Mouse (Mus musculus) G1E (cell line): ENCODE data around the gene Ptprg. TPM values are rescaled to one million over a fixed set of nuclear protein-coding genes. Genes with fewer than 3 reads are reported as not detected.

Source experiments
- ATAC-seq: 2 replicates; pipeline ENCODE4 v1.8.0; 2016; ENCODE audit warnings: mild to moderate bottlenecking; ENCODE audit not compliant: insufficient number of reproducible peaks, poor library complexity, low FRiP score, severe bottlenecking; ENCODE audit errors: extremely low read depth
- DNase-seq: peaks from one replicate; pipeline ENCODE4 v3.0.0; 2012; ENCODE audit warnings: low spot score
- H3K27me3 ChIP-seq: 2 replicates; pipeline ENCODE4 v1.6.1; 2012; ENCODE audit warnings: mild to moderate bottlenecking, low read length, inconsistent platforms; ENCODE audit not compliant: insufficient read depth
- H3K36me3 ChIP-seq: replicated peaks from 2 replicates; pipeline ENCODE3; 2012; ENCODE audit warnings: mild to moderate bottlenecking, inconsistent platforms
- H3K4me1 ChIP-seq: 2 replicates; pipeline ENCODE4 v1.6.1; 2012; ENCODE audit warnings: low read depth, low read length, inconsistent platforms, mixed read lengths; ENCODE audit not compliant: insufficient read depth
- H3K4me3 ChIP-seq: 2 replicates; pipeline ENCODE4 v1.5.1; 2012; ENCODE audit warnings: low read depth, mild to moderate bottlenecking, inconsistent platforms, low read length, moderate library complexity, mixed read lengths
- H3K9me3 ChIP-seq: replicated peaks from 2 replicates; pipeline ENCODE4 v1.6.1; 2012; ENCODE audit warnings: inconsistent platforms
- CTCF ChIP-seq: IDR thresholded peaks from 2 replicates; pipeline ENCODE4 v1.5.1; 2012; ENCODE audit warnings: low read depth, low read length, inconsistent platforms, mixed read lengths
- GATA1 ChIP-seq: IDR thresholded peaks from 2 replicates; pipeline ENCODE4 v1.6.1; 2012; ENCODE audit warnings: borderline replicate concordance, low read length, inconsistent platforms, mixed read lengths
- GATA2 ChIP-seq: IDR thresholded peaks from 2 replicates; pipeline ENCODE4 v1.6.1; 2012; ENCODE audit warnings: low read depth, low read length, inconsistent platforms, borderline replicate concordance
- POLR2AphosphoS5 ChIP-seq: IDR thresholded peaks from 2 replicates; pipeline ENCODE4 v1.6.1; 2012; ENCODE audit warnings: low read depth, low read length, inconsistent platforms; ENCODE audit not compliant: insufficient replicate concordance
- TAL1 ChIP-seq: conservative IDR thresholded peaks from 2 replicates; pipeline ENCODE4 v1.6.1; 2012; ENCODE audit warnings: low read depth, low read length, inconsistent platforms, mixed read lengths
- polyA plus RNA-seq: library from polyadenylated mRNA; stranded (reverse); fragments of >175 nt; gene quantifications from 2 replicates; pipeline ENCODE4 v1.2.3, GENCODE M21; 2012
- total RNA-seq, 2 experiments: library from RNA; stranded (forward) in 1 of 2; stranded (reverse) in 1 of 2; fragments of 200-1000 nt in 1 of 2; fragments of >200 nt in 1 of 2; fragmentation: Nextera tagmentation in 1 of 2; gene quantifications; 2 replicates each; pipeline ENCODE4 v1.2.3; 2014 to 2017

Gene Ptprg
- total and polyA plus RNA-seq, 3 experiments = 0.05 TPM; not detected in 2

DNA sequence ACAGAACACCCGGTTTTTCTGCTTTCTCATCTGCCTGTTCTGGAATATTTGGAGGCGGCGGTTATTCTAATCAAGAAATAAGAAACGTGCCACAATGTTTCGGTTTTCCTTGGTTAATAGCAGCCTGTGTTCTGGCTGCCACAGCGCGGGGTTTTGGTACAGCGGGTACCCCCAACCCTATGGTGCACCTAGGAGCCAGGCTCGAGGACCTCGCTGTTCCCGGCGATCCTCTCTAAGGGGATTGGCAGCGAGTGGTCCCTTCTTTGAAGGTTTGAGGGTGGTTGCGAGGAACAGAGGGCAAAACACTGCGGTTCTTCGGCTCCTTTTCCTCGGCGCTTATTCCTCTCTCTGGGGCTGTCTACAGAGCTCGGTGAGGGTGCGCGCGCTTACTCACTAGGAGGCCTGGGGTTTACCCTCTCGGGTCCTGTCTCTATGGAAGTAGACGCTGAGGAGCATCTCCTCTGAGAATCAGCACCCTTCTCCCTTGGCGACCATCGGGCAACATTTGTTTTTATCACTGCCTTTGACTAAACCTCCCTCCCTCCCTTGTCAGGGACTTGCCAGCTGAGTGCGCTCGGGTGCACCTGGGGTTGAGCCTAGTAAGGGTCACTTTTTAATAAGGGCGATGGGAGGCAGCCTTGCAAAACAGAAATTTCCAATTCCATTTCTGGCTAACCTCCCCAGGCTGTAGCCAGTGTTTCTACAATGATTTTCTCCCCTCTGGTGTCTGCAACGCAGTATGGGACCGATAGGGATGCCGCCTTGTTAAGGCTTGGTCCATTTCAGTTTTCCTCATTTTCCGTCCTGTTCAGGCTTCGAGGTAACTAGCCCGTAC is 2.4 kb downstream of the Ptprg start:
- Histone ChIP-seq H3K4me1 (no peaks in the 10 kb centered on the region), H3K36me3 (no peaks in the 10 kb centered on the region), H3K4me3 (no peak overlapping the region), H3K9me3 (peaks cover 42% of the 10 kb centered on the region), H3K27me3 (no peaks in the 10 kb centered on the region)
- ATAC-seq = no peak
- DNase-seq = no peak
- TF ChIP-seq TAL1 (no peak), CTCF (no peak), GATA2 (no peak), GATA1 (no peak), POLR2AphosphoS5 (no peak)

DNA sequence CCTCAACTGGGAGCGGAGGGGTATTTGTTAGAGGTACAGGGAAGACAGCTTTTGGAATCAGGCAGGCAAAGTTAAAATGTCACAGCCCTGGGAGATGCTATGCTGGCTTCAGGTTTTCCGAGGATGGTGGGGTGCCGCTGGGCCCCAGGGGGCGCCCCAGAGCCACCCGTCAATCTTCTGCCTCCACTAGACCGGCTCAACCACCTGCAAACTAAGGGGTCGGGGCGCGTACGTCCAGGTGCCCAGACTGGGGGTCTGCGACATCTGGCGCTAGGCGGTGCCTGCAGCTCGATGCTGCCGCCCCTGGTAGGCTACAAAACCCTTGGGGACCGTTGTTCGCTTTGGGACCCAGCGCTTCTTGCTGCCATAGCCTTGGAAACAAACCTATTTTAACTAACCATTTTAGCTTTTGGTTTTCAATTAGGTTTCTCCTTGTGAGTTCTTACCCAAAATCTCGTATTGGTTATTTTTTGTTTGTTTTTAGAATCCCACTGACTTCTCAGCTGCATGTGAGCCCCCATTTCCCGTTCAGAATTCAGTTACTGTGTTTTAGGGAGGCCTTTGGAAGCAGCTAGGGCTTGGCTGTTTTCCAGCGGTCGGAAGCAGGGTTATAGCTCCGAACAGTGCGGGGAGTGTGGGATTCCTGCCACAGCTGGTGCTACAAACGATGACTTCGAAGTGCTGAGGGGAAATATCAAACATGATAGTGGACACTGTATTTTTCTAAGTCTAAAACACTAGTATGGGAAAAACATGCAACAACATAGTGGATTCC is 3.2 kb downstream of the Ptprg start:
- no peaks in the 10 kb centered on the region for H3K27me3 ChIP-seq
- H3K9me3 ChIP-seq = peaks cover 42% of the 10 kb centered on the region
- no peaks in the 10 kb centered on the region for H3K4me1 ChIP-seq
- TF ChIP-seq CTCF (no peak), TAL1 (no peak), POLR2AphosphoS5 (no peak), GATA1 (no peak), GATA2 (no peak)
- no peak overlapping the region for H3K4me3 ChIP-seq
- DNase-seq (no peak), ATAC-seq (no peak)
- H3K36me3 ChIP-seq = no peaks in the 10 kb centered on the region

DNA sequence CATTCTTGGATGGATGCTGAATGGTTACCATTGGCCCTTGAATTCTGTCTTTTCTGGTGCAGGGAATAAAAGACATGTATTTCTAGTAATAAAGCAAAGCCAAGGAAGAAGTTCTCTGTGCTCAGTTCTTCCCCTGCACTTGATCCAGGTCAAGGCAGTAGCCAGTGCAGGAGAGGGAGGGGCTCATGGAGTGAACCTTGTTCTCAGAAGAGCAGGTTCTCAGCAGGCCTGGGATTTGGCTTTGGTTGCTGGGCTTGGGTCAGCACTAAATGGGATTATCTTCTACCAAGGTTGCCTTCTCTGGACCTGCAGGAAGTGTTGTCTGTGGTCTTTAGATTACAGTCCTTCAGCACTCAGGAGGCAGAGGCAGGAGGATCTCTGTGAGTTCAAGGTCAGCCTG is 5.2 kb downstream of the Ptprg start:
- TF ChIP-seq GATA2 (no peak), POLR2AphosphoS5 (no peak), GATA1 (no peak), TAL1 (no peak), CTCF (no peak)
- H3K9me3 ChIP-seq = peaks cover 34% of the 10 kb centered on the region
- ATAC-seq = no peak

DNA sequence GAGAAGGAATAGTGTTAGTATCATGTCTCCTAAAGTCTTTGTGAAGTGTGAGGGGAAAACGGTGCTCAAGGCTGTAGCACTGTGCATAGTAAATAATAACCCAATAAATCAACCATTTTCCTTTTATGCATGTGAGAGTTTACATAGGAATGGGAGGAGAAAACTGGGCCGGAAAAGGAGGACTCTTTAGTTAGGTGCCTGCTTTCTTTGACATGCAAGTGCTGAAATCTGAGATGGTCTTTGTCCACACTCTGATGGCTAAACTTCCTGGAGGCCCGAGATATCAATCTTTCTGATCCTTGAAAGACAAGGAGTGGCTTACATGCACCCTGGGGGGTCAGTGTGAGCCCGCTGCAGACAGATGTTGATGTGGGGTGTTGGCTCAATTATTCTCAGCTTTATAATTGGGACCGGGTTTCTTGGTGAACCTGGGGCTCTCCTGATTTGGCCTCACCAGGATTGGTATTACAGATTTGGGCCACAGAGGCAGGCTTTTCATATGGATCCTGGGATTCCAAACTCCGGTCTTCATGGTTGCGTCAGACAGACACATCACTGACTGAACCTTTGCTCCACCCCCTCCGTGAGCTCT is 7.4 kb downstream of the Ptprg start:
- DNase-seq = no peak
- Histone ChIP-seq H3K4me3 (no peak overlapping the region), H3K9me3 (peaks cover 14% of the 10 kb centered on the region), H3K4me1 (no peaks in the 10 kb centered on the region), H3K27me3 (no peaks in the 10 kb centered on the region), H3K36me3 (no peaks in the 10 kb centered on the region)
- no peak for ATAC-seq
- TF ChIP-seq POLR2AphosphoS5 (no peak), GATA2 (no peak), CTCF (no peak), GATA1 (no peak), TAL1 (no peak)

More for the DNA sequence above, 5.2 kb downstream of the Ptprg start:
- Histone ChIP-seq H3K27me3 (no peaks in the 10 kb centered on the region), H3K36me3 (no peaks in the 10 kb centered on the region), H3K4me3 (no peak overlapping the region), H3K4me1 (no peaks in the 10 kb centered on the region)
- no peak for DNase-seq

DNA sequence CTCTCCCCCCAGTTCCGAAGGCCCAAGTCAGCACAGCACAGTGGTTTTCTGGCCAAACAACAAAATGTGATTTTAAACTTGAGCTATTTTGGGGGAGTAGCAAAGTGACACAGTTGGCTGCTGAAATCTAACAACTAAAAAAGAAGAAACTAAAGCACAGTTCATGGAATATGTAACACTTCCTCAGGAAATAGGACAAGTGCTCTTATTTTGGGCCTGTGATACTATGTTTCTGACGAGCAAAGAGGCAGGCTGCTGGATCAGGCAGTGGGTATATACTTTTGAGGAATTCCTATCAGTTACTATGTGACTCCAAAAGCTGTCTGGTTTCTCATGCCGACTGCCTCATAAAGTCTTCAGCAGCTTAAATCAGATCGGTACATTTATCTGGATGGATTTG is 8.1 kb downstream of the Ptprg start:
- Histone ChIP-seq H3K27me3 (no peaks in the 10 kb centered on the region), H3K36me3 (no peaks in the 10 kb centered on the region), H3K9me3 (peaks cover 10% of the 10 kb centered on the region), H3K4me1 (no peaks in the 10 kb centered on the region), H3K4me3 (no peak overlapping the region)
- DNase-seq (no peak), ATAC-seq (no peak)
- no peak for TF ChIP-seq CTCF
- no peak for TF ChIP-seq GATA1
- no peak for TF ChIP-seq GATA2
- no peak for TF ChIP-seq POLR2AphosphoS5
- no peak for TF ChIP-seq TAL1

DNA sequence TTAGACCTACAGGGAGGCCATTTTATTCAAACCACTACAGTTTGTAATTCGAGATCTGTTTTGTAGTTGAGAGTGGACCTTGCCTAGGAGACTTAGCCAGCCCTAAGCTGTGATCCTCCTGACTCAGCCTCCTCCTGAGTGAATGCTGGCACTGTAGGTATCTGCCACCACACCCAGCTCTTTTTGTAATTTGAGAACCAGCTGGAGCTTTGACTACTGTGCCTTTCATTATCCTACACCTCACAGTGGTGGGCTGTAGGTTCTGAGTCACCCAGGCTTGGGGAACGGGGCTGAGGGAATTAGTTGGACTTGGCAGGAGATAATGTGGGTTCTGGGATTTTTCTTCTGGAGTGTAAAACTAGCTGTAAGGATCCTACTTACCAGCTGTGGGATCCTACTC is 9.5 kb downstream of the Ptprg start:
- Histone ChIP-seq H3K4me3 (no peak overlapping the region), H3K4me1 (no peaks in the 10 kb centered on the region), H3K27me3 (no peaks in the 10 kb centered on the region), H3K9me3 (peaks cover 9% of the 10 kb centered on the region), H3K36me3 (no peaks in the 10 kb centered on the region)
- no peak for DNase-seq
- no peak for ATAC-seq
- no peak for TF ChIP-seq POLR2AphosphoS5
- TF ChIP-seq TAL1 = no peak
- no peak for TF ChIP-seq GATA1
- TF ChIP-seq CTCF = no peak
- no peak for TF ChIP-seq GATA2
